Mouse (Mus musculus): ENCODE data around the gene Zfp383. TPM values are rescaled to one million over a fixed set of nuclear protein-coding genes. Genes with fewer than 3 reads are reported as not detected.
"Not testable (repeated sequence)": the region's sequence is repeated elsewhere in the genome, so short reads cannot be mapped to it uniquely, and the experiment has no call there.

Zfp383 gene
- 1.6 and 3.9 TPM in 2 replicates for polyA plus RNA-seq (2011; ENCODE audit: insufficient read depth, insufficient read length, low replicate concordance, missing spikeins)

GRCm38 (mm10) chr7:29908130-29908950 is at the start of gene Zfp383:
Zfp383 (plus strand) TSS chr7:29908223.
- WGBS = under 1% methylated on average over 33 of the region's 33 CpGs
- TF ChIP-seq POLR2A (IDR thresholded peaks at IDR 0.05; ENCODE audit: borderline replicate concordance, control insufficient read depth, low read depth, low read length) (no peak; the same call in 1 of the 2 replicates), CTCF (IDR thresholded peaks at IDR 0.05; ENCODE audit: control insufficient read depth, insufficient read depth, low read length) (no peak)
- peaks cover 1% of the 10 kb centered on the region; the same call in 1 of the 2 replicates for H3K4me1 ChIP-seq (ENCODE audit: control insufficient read depth, insufficient read depth, low read length)
- H3K27ac ChIP-seq (ENCODE audit: control insufficient read depth, insufficient read depth, low read depth, low read length, poor library complexity) = peak within 1 kb of the TSS; percentile 72; the same call in 1 of the 2 replicates
- H3K4me3 ChIP-seq (replicated peaks; ENCODE audit: control insufficient read depth, low read depth, low read length) = peak within 1 kb of the TSS; percentile 99

GRCm38 (mm10) chr7:29859532-29860517 is 48.2 kb upstream of the Zfp383 start, which contains the start of gene Zfp420:
Zfp420 (plus strand) TSS chr7:29859979.
- TF ChIP-seq CTCF (IDR thresholded peaks at IDR 0.05; ENCODE audit: control insufficient read depth, insufficient read depth, low read length) = peak; percentile 13; the same call in 1 of the 2 replicates
- TF ChIP-seq POLR2A (IDR thresholded peaks at IDR 0.05; ENCODE audit: borderline replicate concordance, control insufficient read depth, low read depth, low read length) = peak; percentile 47; the same call in 1 of the 2 replicates
- H3K27ac ChIP-seq (ENCODE audit: control insufficient read depth, insufficient read depth, low read depth, low read length, poor library complexity) = no peak within 1 kb of the TSS
- WGBS = 3% methylated on average over 32 of the region's 32 CpGs
- no peaks in the 10 kb centered on the region for H3K4me1 ChIP-seq (ENCODE audit: control insufficient read depth, insufficient read depth, low read length)
- H3K4me3 ChIP-seq (replicated peaks; ENCODE audit: control insufficient read depth, low read depth, low read length) = peak within 1 kb of the TSS; percentile 93

- Histone ChIP-seq H3K4me1 (ENCODE audit: control insufficient read depth, insufficient read depth, low read length) (no peaks in the 10 kb centered on the region), H3K27ac (ENCODE audit: control insufficient read depth, insufficient read depth, low read depth, low read length, poor library complexity) (no peak overlapping the region), H3K4me3 (replicated peaks; ENCODE audit: control insufficient read depth, low read depth, low read length) (no peak overlapping the region)
- 84% methylated on average over 7 of the region's 7 CpGs for WGBS
- TF ChIP-seq POLR2A (IDR thresholded peaks at IDR 0.05; ENCODE audit: borderline replicate concordance, control insufficient read depth, low read depth, low read length) (no peak), CTCF (IDR thresholded peaks at IDR 0.05; ENCODE audit: control insufficient read depth, insufficient read depth, low read length) (peak; percentile 23; the same call in 1 of the 2 replicates)
Measured at GRCm38 (mm10) chr7:29861660-29862059, 46.4 kb upstream of the Zfp383 start.

GRCm38 (mm10) chr7:29874256-29874655 is 33.8 kb upstream of the Zfp383 start:
- TF ChIP-seq CTCF (IDR thresholded peaks at IDR 0.05; ENCODE audit: control insufficient read depth, insufficient read depth, low read length) = no peak
- no peak for TF ChIP-seq POLR2A (IDR thresholded peaks at IDR 0.05; ENCODE audit: borderline replicate concordance, control insufficient read depth, low read depth, low read length)
- WGBS = 87% methylated on average over 10 of the region's 10 CpGs
- H3K4me1 ChIP-seq (ENCODE audit: control insufficient read depth, insufficient read depth, low read length) = no peaks in the 10 kb centered on the region
- H3K27ac ChIP-seq (ENCODE audit: control insufficient read depth, insufficient read depth, low read depth, low read length, poor library complexity) = no peak overlapping the region
- no peak overlapping the region for H3K4me3 ChIP-seq (replicated peaks; ENCODE audit: control insufficient read depth, low read depth, low read length)

- not testable (repeated sequence) for H3K27ac ChIP-seq (ENCODE audit: control insufficient read depth, insufficient read depth, low read depth, low read length, poor library complexity); H3K4me3 ChIP-seq (replicated peaks; ENCODE audit: control insufficient read depth, low read depth, low read length); H3K4me1 ChIP-seq (ENCODE audit: control insufficient read depth, insufficient read depth, low read length)
- 86% methylated on average over 9 of the region's 9 CpGs for WGBS
Measured at GRCm38 (mm10) chr7:29877561-29877960, 30.5 kb upstream of the Zfp383 start.

- Histone ChIP-seq H3K27ac (ENCODE audit: control insufficient read depth, insufficient read depth, low read depth, low read length, poor library complexity) (no peak overlapping the region), H3K4me3 (replicated peaks; ENCODE audit: control insufficient read depth, low read depth, low read length) (no peak overlapping the region), H3K4me1 (ENCODE audit: control insufficient read depth, insufficient read depth, low read length) (no peaks in the 10 kb centered on the region)
- WGBS = 77% methylated on average over 7 of the region's 7 CpGs
- TF ChIP-seq POLR2A (IDR thresholded peaks at IDR 0.05; ENCODE audit: borderline replicate concordance, control insufficient read depth, low read depth, low read length) (no peak), CTCF (IDR thresholded peaks at IDR 0.05; ENCODE audit: control insufficient read depth, insufficient read depth, low read length) (no peak)
Measured at GRCm38 (mm10) chr7:29880056-29880455, 28.0 kb upstream of the Zfp383 start.

- 83% methylated on average over 7 of the region's 7 CpGs for whole genome bisulfite sequencing
- TF ChIP-seq POLR2A (IDR thresholded peaks at IDR 0.05; ENCODE audit: borderline replicate concordance, control insufficient read depth, low read depth, low read length) = no peak
- TF ChIP-seq CTCF (IDR thresholded peaks at IDR 0.05; ENCODE audit: control insufficient read depth, insufficient read depth, low read length) = no peak
- Histone ChIP-seq H3K4me3 (replicated peaks; ENCODE audit: control insufficient read depth, low read depth, low read length) (no peak overlapping the region), H3K27ac (ENCODE audit: control insufficient read depth, insufficient read depth, low read depth, low read length, poor library complexity) (no peak overlapping the region), H3K4me1 (ENCODE audit: control insufficient read depth, insufficient read depth, low read length) (no peaks in the 10 kb centered on the region)
Measured at GRCm38 (mm10) chr7:29880916-29881315, 27.1 kb upstream of the Zfp383 start.

- TF ChIP-seq POLR2A (IDR thresholded peaks at IDR 0.05; ENCODE audit: borderline replicate concordance, control insufficient read depth, low read depth, low read length) = no peak
- TF ChIP-seq CTCF (IDR thresholded peaks at IDR 0.05; ENCODE audit: control insufficient read depth, insufficient read depth, low read length) = no peak
- 88% methylated on average over 7 of the region's 7 CpGs for WGBS
- Histone ChIP-seq H3K4me1 (ENCODE audit: control insufficient read depth, insufficient read depth, low read length) (no peaks in the 10 kb centered on the region), H3K4me3 (replicated peaks; ENCODE audit: control insufficient read depth, low read depth, low read length) (no peak overlapping the region), H3K27ac (ENCODE audit: control insufficient read depth, insufficient read depth, low read depth, low read length, poor library complexity) (no peak overlapping the region)
Measured at GRCm38 (mm10) chr7:29890501-29890900, 17.5 kb upstream of the Zfp383 start.

Measured in bone marrow, adult 2 months (tissue).